Comparison of ENCODE assay signal across 8 mouse cellular contexts in the genomic region with DNA sequence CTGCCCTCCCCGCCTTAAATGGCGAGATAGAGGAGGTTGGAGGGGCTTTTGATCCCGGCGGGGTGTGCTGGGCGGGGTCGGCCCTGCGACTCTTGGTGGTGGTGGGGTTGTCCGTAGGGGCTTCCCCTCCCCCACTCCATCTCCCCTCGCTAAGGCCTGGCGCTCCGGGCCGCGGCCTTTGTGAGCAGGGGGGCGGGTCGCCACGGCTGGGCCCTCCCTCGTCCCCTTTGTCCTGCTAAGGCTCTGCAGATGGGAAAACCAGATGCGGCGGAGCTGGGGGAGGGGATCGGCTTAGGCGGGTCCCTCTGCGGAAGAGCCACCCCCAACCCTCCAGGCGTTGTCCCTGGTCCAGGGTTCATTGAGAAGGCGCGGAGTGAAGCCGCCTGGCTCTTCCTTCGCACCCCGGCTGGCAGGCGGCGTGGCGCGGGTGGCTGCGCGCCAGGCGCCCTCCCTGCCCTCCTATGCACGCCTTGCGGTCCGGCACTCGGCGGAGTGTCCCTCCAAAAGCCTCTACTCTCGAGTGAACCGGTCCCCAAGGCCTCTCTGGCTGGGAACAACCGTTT. TPM values are rescaled to one million over a fixed set of nuclear protein-coding genes. Genes with fewer than 3 reads are reported as not detected.
DNase-seq lines count a peak whose midpoint lies in the region; ATAC-seq and TF ChIP-seq lines count a peak whose summit lies in the region.

No protein-coding gene starts in this region.

- no peaks in the 10 kb centered on the region for H3K36me3 ChIP-seq in intestine, postnatal 0 days (ENCODE audit: control insufficient read depth, insufficient read depth)
- H3K36me3 ChIP-seq in liver, embryonic 11.5 days (ENCODE audit: control insufficient read depth, insufficient read depth, low read length): peaks cover 7% of the 10 kb centered on the region; the same call in 1 of the 2 replicates
- peaks cover 16% of the 10 kb centered on the region for H3K36me3 ChIP-seq in neural tube, embryonic 12.5 days

- ATAC-seq in intestine, postnatal 0 days: peak; percentile 21; the same call in 1 of the 2 replicates
- peak; percentile 51 for ATAC-seq in liver, embryonic 11.5 days (replicated peaks; ENCODE audit: low FRiP score)
- ATAC-seq in neural tube, embryonic 12.5 days (ENCODE audit: low FRiP score, low read depth): peak; percentile 79
- ATAC-seq in erythroid progenitor cell, adult 5-6 weeks (replicated peaks; ENCODE audit: low FRiP score, poor library complexity, severe bottlenecking): no peak

- H3K4me2 ChIP-seq in intestine, postnatal 0 days (replicated peaks; ENCODE audit: low read depth): peak overlapping the region; percentile 79
- H3K4me2 ChIP-seq in liver, embryonic 11.5 days: peak overlapping the region; percentile 81
- H3K4me2 ChIP-seq in neural tube, embryonic 12.5 days (replicated peaks): peak overlapping the region; percentile 98

- peak overlapping the region; percentile 93 for H3K27ac ChIP-seq in brown adipose tissue, adult 24 weeks (replicated peaks; ENCODE audit: low read depth, low read length)
- H3K27ac ChIP-seq in intestine, postnatal 0 days (ENCODE audit: low read depth, low read length): peak overlapping the region; percentile 77
- H3K27ac ChIP-seq in liver, embryonic 11.5 days (ENCODE audit: low read depth, low read length): peak overlapping the region; percentile 82
- H3K27ac ChIP-seq in neural tube, embryonic 12.5 days: peak overlapping the region; percentile 87

- peaks cover 35% of the 10 kb centered on the region for H3K27me3 ChIP-seq in intestine, postnatal 0 days (replicated peaks; ENCODE audit: control insufficient read depth, insufficient read depth, low read length)
- peaks cover 50% of the 10 kb centered on the region for H3K27me3 ChIP-seq in liver, embryonic 11.5 days (replicated peaks; ENCODE audit: control insufficient read depth, insufficient read depth, low read length)
- no peaks in the 10 kb centered on the region for H3K27me3 ChIP-seq in neural tube, embryonic 12.5 days (replicated peaks)

- H3K4me3 ChIP-seq in brown adipose tissue, adult 24 weeks (ENCODE audit: insufficient read depth, low read depth, low read length): peak overlapping the region; percentile 75
- H3K4me3 ChIP-seq in intestine, postnatal 0 days (ENCODE audit: low read depth, low read length): peak overlapping the region; percentile 70
- peak overlapping the region; percentile 70 for H3K4me3 ChIP-seq in liver, embryonic 11.5 days (ENCODE audit: low read depth, low read length)
- H3K4me3 ChIP-seq in neural tube, embryonic 12.5 days: peak overlapping the region; percentile 96

- WGBS in intestine, postnatal 0 days: under 1% methylated on average over 31 of the region's 43 CpGs
- 2% methylated on average over 43 of the region's 43 CpGs for WGBS in liver, embryonic 11.5 days
- WGBS in neural tube, embryonic 12.5 days: under 1% methylated on average over 43 of the region's 43 CpGs

- no peak for TF ChIP-seq CTCF in intestine, postnatal 0 days (IDR thresholded peaks at IDR 0.05; ENCODE audit: low read depth)

- H3K4me1 ChIP-seq in brown adipose tissue, adult 24 weeks (ENCODE audit: control insufficient read depth, insufficient read depth, insufficient read length, low read length): peaks cover 5% of the 10 kb centered on the region
- H3K4me1 ChIP-seq in intestine, postnatal 0 days (replicated peaks; ENCODE audit: control insufficient read depth, insufficient read depth, low read length): no peaks in the 10 kb centered on the region; the same call in 1 of the 2 replicates
- H3K4me1 ChIP-seq in liver, embryonic 11.5 days (replicated peaks; ENCODE audit: control insufficient read depth, insufficient read depth, low read length): peaks cover 12% of the 10 kb centered on the region
- peaks cover 29% of the 10 kb centered on the region for H3K4me1 ChIP-seq in neural tube, embryonic 12.5 days

- peak; percentile 63 to 72 for DNase-seq in cerebellum, postnatal 10 days
- DNase-seq in cerebellum, adult 8-10 months: no peak
- peak; percentile 84 to 90 for DNase-seq in gastrocnemius, postnatal 4 days (ENCODE audit: low spot score in 2 of 2)
- peak; percentile 76 for DNase-seq in liver, embryonic 11.5 days (ENCODE audit: low spot score)

- H3K9me3 ChIP-seq in intestine, postnatal 0 days (ENCODE audit: control insufficient read depth): no peaks in the 10 kb centered on the region
- H3K9me3 ChIP-seq in liver, embryonic 11.5 days (ENCODE audit: control insufficient read depth, low read length): no peaks in the 10 kb centered on the region
- H3K9me3 ChIP-seq in neural tube, embryonic 12.5 days: no peaks in the 10 kb centered on the region

- peak overlapping the region; percentile 59 for H3K9ac ChIP-seq in intestine, postnatal 0 days (ENCODE audit: low read depth, low read length)
- H3K9ac ChIP-seq in liver, embryonic 11.5 days (ENCODE audit: low read depth, low read length): peak overlapping the region; percentile 70
- peak overlapping the region; percentile 98 for H3K9ac ChIP-seq in neural tube, embryonic 12.5 days

RNA-seq across cellular contexts. Expression of gene Fscn1, which starts 1.8 kb away (rescaled TPM):
- 9.1 and 16.2 TPM in 2 replicates for polyA plus RNA-seq in brown adipose tissue, adult 24 weeks (2012; ENCODE audit: insufficient read depth, insufficient read length, missing spikeins)
- 100 to 1,000 TPM; 182 to 208 TPM for total RNA-seq in gastrocnemius, postnatal 4 days (2021)
- polyA plus RNA-seq in intestine, postnatal 0 days (2015; fragmentation: Nextera tagmentation; extraction: Ambion mirVana): 36.5 and 37.1 TPM in 2 replicates
- polyA plus RNA-seq in liver, embryonic 11.5 days (2014; fragmentation: Nextera tagmentation; extraction: Ambion mirVana): 142 and 148 TPM in 2 replicates
- 733 and 746 TPM in 2 replicates for polyA plus RNA-seq in neural tube, embryonic 12.5 days (2016; fragmentation: Nextera tagmentation; extraction: Ambion mirVana)
- total RNA-seq in erythroid progenitor cell, adult 5-6 weeks (2015; ENCODE audit: low replicate concordance): 0.84 TPM in 1 of 2 replicates, not detected in the other
- total RNA-seq in erythroid progenitor cell, adult 5-6 weeks (2017; ENCODE audit: low replicate concordance): 5.1 TPM in 1 of 2 replicates, not detected in the other

RNA-seq across cellular contexts. Expression of gene Actb, which starts 55.4 kb away (rescaled TPM):
- 1,228 and 1,297 TPM in 2 replicates for polyA plus RNA-seq in brown adipose tissue, adult 24 weeks (2012; ENCODE audit: insufficient read depth, insufficient read length, missing spikeins)
- 1,000 to 10,000 TPM; 2,802 to 2,810 TPM for total RNA-seq in gastrocnemius, postnatal 4 days (2021)
- 22,808 and 23,070 TPM in 2 replicates for polyA plus RNA-seq in intestine, postnatal 0 days (2015; fragmentation: Nextera tagmentation; extraction: Ambion mirVana)
- 11,958 and 12,749 TPM in 2 replicates for polyA plus RNA-seq in liver, embryonic 11.5 days (2014; fragmentation: Nextera tagmentation; extraction: Ambion mirVana)
- polyA plus RNA-seq in neural tube, embryonic 12.5 days (2016; fragmentation: Nextera tagmentation; extraction: Ambion mirVana): 13,231 and 15,185 TPM in 2 replicates
- total RNA-seq in erythroid progenitor cell, adult 5-6 weeks (2015; ENCODE audit: low replicate concordance): 4,902 and 5,552 TPM in 2 replicates
- 1,509 and 1,723 TPM in 2 replicates for total RNA-seq in erythroid progenitor cell, adult 5-6 weeks (2017; ENCODE audit: low replicate concordance)
